Mouse (Mus musculus) kidney, adult 2 months (tissue): Measurements from ENCODE around the gene Ttll11.

Experiments
- CTCF ChIP-seq: fragments of 200-500 bp; conservative IDR thresholded peaks from 2 replicates; pipeline ENCODE4 v1.5.1; 2011; ENCODE audit warnings: low read depth, mild to moderate bottlenecking, control low read depth, low read length, moderate library complexity, mixed read lengths; ENCODE audit not compliant: insufficient read depth, insufficient read length
- POLR2A ChIP-seq: fragments of 200-500 bp; IDR thresholded peaks from one replicate; pipeline ENCODE4 v1.6.1; 2011; ENCODE audit warnings: low read depth, low read length, control low read depth

DNA sequence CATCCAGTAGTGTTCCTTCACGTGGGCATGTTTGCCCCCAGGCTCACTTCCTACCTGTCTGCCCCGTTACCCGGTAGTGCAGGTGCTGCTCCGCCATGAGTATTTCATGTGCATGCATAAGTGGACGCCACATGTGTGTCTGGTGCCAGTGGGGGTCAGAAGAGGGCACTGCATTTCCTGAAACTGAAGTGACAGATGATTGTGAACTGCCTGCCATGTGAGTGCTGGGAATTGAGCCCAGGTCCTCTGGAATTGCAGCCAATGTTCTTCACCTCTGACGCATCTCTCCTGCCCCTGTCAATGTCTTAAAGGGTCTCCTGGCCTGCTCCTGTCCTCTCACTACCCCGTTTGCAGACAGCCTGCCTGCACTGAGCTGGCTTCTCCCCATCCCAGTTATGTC, 277.7 kb downstream of the Ttll11 start:
- no peak for TF ChIP-seq CTCF
- TF ChIP-seq POLR2A, result no peak
